ENCODE assay signal across 8 mouse cellular contexts in the genomic region with DNA sequence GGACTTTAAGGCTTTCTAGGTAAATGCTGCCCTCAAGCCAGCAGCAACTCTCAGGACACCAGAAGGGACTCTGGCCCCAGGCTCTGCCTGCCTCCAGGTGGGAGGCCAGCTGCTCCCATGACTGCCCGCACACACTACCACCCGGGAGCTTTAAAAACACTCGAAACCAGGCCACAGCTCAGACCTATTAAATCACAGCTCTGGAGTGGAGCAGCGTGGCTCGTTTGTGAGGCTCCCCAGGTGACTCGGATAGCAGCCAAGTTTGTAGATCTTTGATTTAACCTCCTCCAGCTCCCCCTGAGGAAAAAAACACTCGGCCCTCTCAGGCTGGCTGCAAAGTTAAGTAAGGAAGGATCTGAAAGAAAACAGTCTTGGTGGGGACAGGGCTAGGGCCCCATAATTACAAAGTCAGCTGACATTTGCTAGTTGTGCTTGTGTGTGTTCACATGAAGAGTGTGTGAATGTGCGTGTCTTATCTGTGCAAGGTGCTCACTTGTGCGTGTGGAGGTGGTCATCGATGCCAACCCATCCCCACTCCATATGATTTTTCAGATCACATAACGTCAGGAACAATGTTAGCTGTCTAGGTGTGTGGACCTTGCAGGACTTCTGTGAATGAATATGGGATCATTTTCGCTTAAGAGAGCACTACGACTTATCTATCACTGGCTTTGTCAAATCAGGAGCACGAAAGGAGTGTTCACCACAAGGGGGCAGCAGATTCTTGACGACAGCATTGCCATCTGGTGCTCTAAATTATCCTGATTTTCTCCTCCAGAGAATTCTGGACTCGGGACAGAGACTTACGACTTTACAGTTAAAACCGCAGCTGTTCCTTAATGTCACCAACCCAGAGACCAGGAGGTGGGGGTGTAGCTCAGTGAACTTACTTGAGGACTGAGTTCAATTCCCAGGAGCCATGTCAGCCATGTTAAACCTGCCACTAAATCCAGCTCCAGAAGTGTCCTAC. TPM values are rescaled to one million over a fixed set of nuclear protein-coding genes. Genes with fewer than 3 reads are reported as not detected.
A peak's percentile ranks its signal among the peaks of the same experiment; 100 is the strongest.
DNase-seq lines count a peak whose midpoint lies in the region; ATAC-seq lines count a peak whose summit lies in the region.

No protein-coding gene starts in this region.

- no peak overlapping the region for H3K4me2 ChIP-seq in forebrain, embryonic 11.5 days (ENCODE audit: low read depth, low read length, severe bottlenecking)
- no peak overlapping the region for H3K4me2 ChIP-seq in hindbrain, embryonic 12.5 days (replicated peaks)

- WGBS in heart, embryonic 10.5 days, result 61% methylated on average over 18 of the region's 18 CpGs
- 61% methylated on average over 18 of the region's 18 CpGs for WGBS in forebrain, embryonic 11.5 days
- 53% methylated on average over 18 of the region's 18 CpGs for WGBS in hindbrain, embryonic 12.5 days

- no peak overlapping the region for H3K9ac ChIP-seq in forebrain, embryonic 11.5 days (ENCODE audit: low read length)
- H3K9ac ChIP-seq in hindbrain, embryonic 12.5 days, result no peak overlapping the region

- H3K4me3 ChIP-seq in heart, embryonic 10.5 days, result no peak overlapping the region
- H3K4me3 ChIP-seq in forebrain, embryonic 11.5 days (ENCODE audit: low read depth, low read length), result no peak overlapping the region
- H3K4me3 ChIP-seq in hindbrain, embryonic 12.5 days, result no peak overlapping the region

- no peaks in the 10 kb centered on the region for H3K9me3 ChIP-seq in heart, embryonic 10.5 days
- no peaks in the 10 kb centered on the region for H3K9me3 ChIP-seq in forebrain, embryonic 11.5 days (ENCODE audit: control insufficient read depth, low read length)
- no peaks in the 10 kb centered on the region for H3K9me3 ChIP-seq in hindbrain, embryonic 12.5 days (replicated peaks)

- DNase-seq in heart, adult 11 months, result peak; percentile 94
- no peak for DNase-seq in heart, embryonic 10.5 days (ENCODE audit: low spot score)
- DNase-seq in brain, adult 2 months (ENCODE audit: low read depth, low spot score), result peak; percentile 96
- DNase-seq in forebrain, embryonic 11.5 days (ENCODE audit: low spot score), result peak; percentile 83
- peak; percentile 67 for DNase-seq in left cerebral cortex, adult 11 months (ENCODE audit: low spot score)
- peak; percentile 25 to 46 for DNase-seq in spleen, postnatal 36 days (ENCODE audit: low spot score in 2 of 2)

- peaks cover 14% of the 10 kb centered on the region for H3K4me1 ChIP-seq in heart, embryonic 10.5 days
- no peaks in the 10 kb centered on the region for H3K4me1 ChIP-seq in forebrain, embryonic 11.5 days (replicated peaks; ENCODE audit: control insufficient read depth, insufficient read depth, low read length)
- no peaks in the 10 kb centered on the region for H3K4me1 ChIP-seq in hindbrain, embryonic 12.5 days

- ATAC-seq in forebrain, embryonic 11.5 days (replicated peaks; ENCODE audit: low FRiP score), result 0 out of 2 replicates have a peak, but pooled peaks have one; percentile 30
- 0 out of 2 replicates have a peak, but pooled peaks have one; percentile 29 for ATAC-seq in hindbrain, embryonic 12.5 days (ENCODE audit: low FRiP score)
- peak; percentile 74 for ATAC-seq in megakaryocyte progenitor cell, adult 5-6 weeks (replicated peaks; ENCODE audit: poor library complexity)

- peaks cover 36% of the 10 kb centered on the region for H3K36me3 ChIP-seq in heart, embryonic 10.5 days
- no peaks in the 10 kb centered on the region for H3K36me3 ChIP-seq in forebrain, embryonic 11.5 days (ENCODE audit: control insufficient read depth, insufficient read depth, low read length)
- peaks cover 16% of the 10 kb centered on the region for H3K36me3 ChIP-seq in hindbrain, embryonic 12.5 days

- no peaks in the 10 kb centered on the region for H3K27me3 ChIP-seq in heart, embryonic 10.5 days (ENCODE audit: insufficient read depth, poor library complexity, severe bottlenecking)
- H3K27me3 ChIP-seq in forebrain, embryonic 11.5 days (ENCODE audit: control insufficient read depth, insufficient read depth, low read length), result no peaks in the 10 kb centered on the region
- H3K27me3 ChIP-seq in hindbrain, embryonic 12.5 days, result no peaks in the 10 kb centered on the region

- H3K27ac ChIP-seq in heart, embryonic 10.5 days, result no peak overlapping the region
- no peak overlapping the region for H3K27ac ChIP-seq in forebrain, embryonic 11.5 days (ENCODE audit: low read depth, low read length)
- no peak overlapping the region for H3K27ac ChIP-seq in hindbrain, embryonic 12.5 days

RNA-seq across cellular contexts. Expression of a gene that starts 20.8 kb away (rescaled TPM):
- 18.7 and 23.1 TPM in 2 replicates for polyA plus RNA-seq in heart, embryonic 10.5 days (2016; fragmentation: Nextera tagmentation; extraction: Ambion mirVana)
- polyA plus RNA-seq in forebrain, embryonic 11.5 days (2014; fragmentation: Nextera tagmentation; extraction: Ambion mirVana), result 11.2 and 12.3 TPM in 2 replicates
- 16.3 and 17.2 TPM in 2 replicates for polyA plus RNA-seq in hindbrain, embryonic 12.5 days (2016; fragmentation: Nextera tagmentation; extraction: Ambion mirVana)
- 23.9 and 25.2 TPM in 2 replicates for total RNA-seq in megakaryocyte progenitor cell, adult 5-6 weeks (2015)
- total RNA-seq in megakaryocyte progenitor cell, adult 5-6 weeks (2017), result 30.0 and 30.9 TPM in 2 replicates
